8 mouse cellular contexts compared by ENCODE assay signal in the genomic region with DNA sequence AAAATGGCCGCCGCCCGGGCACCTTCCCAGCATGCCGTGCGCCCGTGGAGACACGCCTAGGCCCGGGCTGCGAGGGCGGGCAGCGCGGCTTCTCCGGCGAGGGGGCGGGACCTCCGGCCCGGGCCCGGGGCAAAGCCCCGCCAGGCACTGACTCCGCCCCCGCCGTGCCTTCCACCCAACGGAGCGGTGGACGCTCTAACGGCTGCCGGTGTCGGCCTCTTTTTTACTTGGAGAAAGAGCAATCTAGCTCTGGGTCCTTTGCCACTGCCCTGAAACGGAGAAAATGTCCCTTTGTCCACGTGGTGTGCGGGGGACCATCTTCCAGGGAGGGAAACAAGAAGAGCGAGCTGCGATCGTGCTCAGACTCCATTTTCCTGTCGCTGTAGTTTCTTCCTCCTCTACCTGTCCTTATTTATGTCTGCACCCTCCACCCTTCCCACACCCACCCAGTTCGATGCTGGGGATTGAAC. TPM values are rescaled to one million over a fixed set of nuclear protein-coding genes. Genes with fewer than 3 reads are reported as not detected.
A peak's percentile ranks its signal among the peaks of the same experiment; 100 is the strongest.
DNase-seq lines count a peak whose midpoint lies in the region; ATAC-seq and TF ChIP-seq lines count a peak whose summit lies in the region.

Gene Luc7l3 (minus strand): TSS at position 58 of the 470 bp plus-strand sequence.

- ATAC-seq in frontal cortex, adult (ENCODE audit: low TSS enrichment) = peak; percentile 78
- ATAC-seq in hematopoietic stem cell, adult 5-6 weeks (replicated peaks in 1 of 2; ENCODE audit: insufficient read depth in 1 of 2, low FRiP score in 2 of 2, low TSS enrichment in 1 of 2, low read depth in 1 of 2, poor library complexity in 2 of 2, severe bottlenecking in 2 of 2) = peak; percentile 83 to 94
- ATAC-seq in lung, embryonic 16.5 days (ENCODE audit: low read depth) = peak; percentile 98

- H3K9me3 ChIP-seq in lung, embryonic 16.5 days (ENCODE audit: control insufficient read depth, low read length) = no peaks in the 10 kb centered on the region

- peak within 1 kb of the TSS; percentile 97 for H3K27ac ChIP-seq in lung, embryonic 16.5 days (ENCODE audit: low read length)
- H3K27ac ChIP-seq in thymus, adult 2 months (ENCODE audit: control insufficient read depth, insufficient read depth, low read length) = peak within 1 kb of the TSS; percentile 67

- peak within 1 kb of the TSS; percentile 63 for H3K4me2 ChIP-seq in lung, embryonic 16.5 days (ENCODE audit: low read depth, low read length)

- TF ChIP-seq POLR2A in thymus, adult 2 months (IDR thresholded peaks at IDR 0.05; ENCODE audit: control insufficient read depth, extremely low read depth, insufficient read depth, low read length, poor library complexity) = peak; percentile 98

- peak; percentile 56; the same call in 1 of the 2 replicates for TF ChIP-seq CTCF in thymus, adult 2 months (IDR thresholded peaks at IDR 0.05; ENCODE audit: borderline replicate concordance, control insufficient read depth, extremely low read depth, insufficient read depth, low read length, poor library complexity)

- no peaks in the 10 kb centered on the region for H3K27me3 ChIP-seq in lung, embryonic 16.5 days (ENCODE audit: control insufficient read depth, insufficient read depth, low read depth, low read length)
- H3K27me3 ChIP-seq in thymus, adult 2 months (ENCODE audit: control insufficient read depth, insufficient read depth, low read length) = no peaks in the 10 kb centered on the region

- WGBS in lung, embryonic 16.5 days = 0% methylated on average over 24 of the region's 36 CpGs
- WGBS in thymus, adult 2 months = 1% methylated on average over 36 of the region's 36 CpGs

- H3K36me3 ChIP-seq in lung, embryonic 16.5 days (ENCODE audit: control insufficient read depth, insufficient read depth, low read length) = peaks cover 3% of the 10 kb centered on the region; the same call in 1 of the 2 replicates
- no peaks in the 10 kb centered on the region for H3K36me3 ChIP-seq in thymus, adult 2 months (ENCODE audit: control insufficient read depth, insufficient read depth, low read length)

- peak within 1 kb of the TSS; percentile 83 for H3K4me3 ChIP-seq in lung, embryonic 16.5 days (ENCODE audit: low read length)
- peak within 1 kb of the TSS; percentile 88 for H3K4me3 ChIP-seq in thymus, adult 2 months (ENCODE audit: control insufficient read depth, insufficient read depth, low read length)

- H3K4me1 ChIP-seq in lung, embryonic 16.5 days (replicated peaks; ENCODE audit: control insufficient read depth, insufficient read depth, low read length) = peaks cover 33% of the 10 kb centered on the region
- peaks cover 7% of the 10 kb centered on the region for H3K4me1 ChIP-seq in thymus, adult 2 months (replicated peaks; ENCODE audit: control insufficient read depth, insufficient read depth, low read length)

- DNase-seq in MN1 (ENCODE audit: low spot score) = peak; percentile 94
- peak; percentile 94 for DNase-seq in cerebellum, adult 8-10 months
- DNase-seq in layer of hippocampus, adult 9-11 months = peak; percentile 92
- peak; percentile 88 for DNase-seq in ovary, adult 18-20 months (ENCODE audit: low spot score)
- peak; percentile 96 for DNase-seq in thymus, adult 2 months

- peak within 1 kb of the TSS; percentile 98 for H3K9ac ChIP-seq in lung, embryonic 16.5 days (ENCODE audit: low read length)

RNA-seq across cellular contexts. Expression of gene Luc7l3, which starts in this region (rescaled TPM):
- total RNA-seq in hematopoietic stem cell, adult 5-6 weeks (2017) = 297 and 467 TPM in 2 replicates
- 99.0 and 105 TPM in 2 replicates for polyA plus RNA-seq in lung, embryonic 16.5 days (2015; fragmentation: Nextera tagmentation; extraction: Ambion mirVana)
- 20.7 and 26.4 TPM in 2 replicates for polyA plus RNA-seq in thymus, adult 2 months (2012; rRNA removed)

Comparison
In these comparisons a context has a peak if more than half of its experiments do, and no peak if none do; other contexts are left out.
1. Peak in every context shown above with its lines: DNase-seq, ATAC-seq, H3K4me3 ChIP-seq and H3K27ac ChIP-seq.